Mouse (Mus musculus): ENCODE data around the gene Usp21. TPM values are rescaled to one million over a fixed set of nuclear protein-coding genes. Genes with fewer than 3 reads are reported as not detected.
A peak's percentile ranks its signal among the peaks of the same experiment; 100 is the strongest.

The Usp21 gene
- polyA plus RNA-seq, 1 experiment = 59.0 TPM

DNA sequence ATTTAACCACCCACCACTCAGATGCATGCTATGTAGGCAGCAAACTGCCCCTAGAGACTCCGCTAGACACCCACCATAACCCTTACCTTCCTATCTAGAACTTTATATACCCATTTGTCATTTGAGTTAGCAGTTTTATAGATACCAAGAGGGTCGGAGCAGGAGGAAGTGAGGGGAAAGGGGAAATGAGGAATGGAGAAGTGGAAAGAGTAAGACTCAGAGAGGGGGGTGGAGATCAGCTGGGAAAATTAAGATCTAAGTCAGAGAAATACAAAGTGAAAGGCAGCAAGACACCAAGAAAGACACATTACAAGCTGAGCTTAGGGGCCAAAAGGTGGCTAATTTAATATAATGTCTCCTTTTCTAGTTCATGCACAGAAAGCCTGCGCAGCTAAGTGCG is 53.3 kb downstream of the Usp21 start:
- no peak overlapping the region for H3K27ac ChIP-seq (ENCODE audit: insufficient read depth, low read length)
- H3K4me3 ChIP-seq (ENCODE audit: insufficient read depth, low read length) = no peak overlapping the region
- TF ChIP-seq CTCF (IDR thresholded peaks at IDR 0.05; ENCODE audit: borderline replicate concordance, insufficient read depth, low read length) (no peak), POLR2A (IDR thresholded peaks at IDR 0.05; ENCODE audit: low read depth, low read length) (no peak)
- H3K4me1 ChIP-seq (ENCODE audit: control insufficient read depth, insufficient read depth, low read length) = no peaks in the 10 kb centered on the region

DNA sequence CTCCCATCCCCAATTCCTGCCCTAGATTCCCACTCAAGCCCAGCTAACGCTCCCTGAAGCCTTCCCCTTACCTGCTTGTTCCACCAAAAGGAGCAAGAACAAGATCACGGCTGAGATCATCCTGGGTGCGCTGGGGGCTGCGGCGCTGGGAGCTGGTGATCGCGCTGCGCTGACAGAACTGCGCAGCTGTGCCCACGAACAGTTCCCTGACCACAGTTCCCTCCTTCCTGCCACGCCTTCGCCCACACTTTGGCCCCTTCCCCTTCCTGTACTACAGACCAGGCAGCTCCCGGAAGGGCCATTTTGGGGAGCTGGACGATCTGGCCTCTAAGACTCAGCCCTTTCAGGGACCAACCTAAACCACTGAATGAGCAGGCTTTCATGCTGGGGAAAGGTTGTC is 53.7 kb downstream of the Usp21 start, which contains the start of gene Fcer1g:
Gene Fcer1g, minus strand, starts transcription at position 240 of the 400 bp plus-strand sequence.
- TF ChIP-seq POLR2A (IDR thresholded peaks at IDR 0.05; ENCODE audit: low read depth, low read length) (no peak), CTCF (IDR thresholded peaks at IDR 0.05; ENCODE audit: borderline replicate concordance, insufficient read depth, low read length) (no peak)
- Histone ChIP-seq H3K4me3 (ENCODE audit: insufficient read depth, low read length) (no peak within 1 kb of the TSS), H3K4me1 (ENCODE audit: control insufficient read depth, insufficient read depth, low read length) (no peaks in the 10 kb centered on the region), H3K27ac (ENCODE audit: insufficient read depth, low read length) (0 out of 2 replicates have a peak within 1 kb of the TSS, but pooled peaks have one; percentile 31)

DNA sequence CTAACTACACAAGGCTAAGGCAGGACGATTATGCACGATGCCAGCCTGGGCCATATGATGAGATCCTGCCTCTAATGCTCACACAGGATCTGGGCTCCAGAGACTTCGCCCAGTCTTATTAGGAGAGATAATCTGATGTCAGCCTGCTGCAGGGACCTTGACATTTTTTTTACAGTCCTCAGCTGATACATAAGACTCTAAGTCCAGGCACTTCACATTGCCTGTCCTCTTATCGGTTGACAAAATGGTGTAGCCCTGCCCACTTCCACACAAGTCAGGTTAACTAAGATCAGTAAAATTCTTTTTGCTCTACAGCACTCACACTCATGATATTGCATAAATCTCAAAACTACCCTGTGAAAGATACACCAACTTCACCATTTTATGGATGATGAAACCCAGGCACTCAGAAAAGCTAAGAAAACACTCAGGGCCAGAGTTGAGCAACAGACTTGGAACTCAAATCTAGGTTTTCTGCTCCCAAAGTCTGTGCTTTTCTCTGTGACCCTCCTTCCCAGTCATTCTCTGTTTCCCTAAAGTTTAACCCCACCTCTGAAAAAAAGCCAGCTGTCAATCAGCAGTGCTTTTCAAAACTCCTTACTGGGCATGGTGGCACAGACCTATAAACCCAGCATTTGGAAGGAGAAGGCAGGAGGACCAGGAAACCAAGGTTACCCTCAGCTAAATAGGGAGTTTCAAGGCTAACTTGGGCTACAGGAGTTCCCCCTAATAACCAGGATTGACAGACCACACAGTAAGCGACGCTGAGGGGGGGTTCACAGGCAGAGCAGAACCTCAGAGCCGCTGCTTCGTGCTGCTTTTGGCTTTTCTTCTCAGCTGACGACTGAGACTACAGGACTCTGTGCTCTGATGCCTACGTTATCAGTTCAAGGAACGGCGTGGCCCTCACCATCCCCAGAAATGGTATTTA is 54.7 kb downstream of the Usp21 start:
- Histone ChIP-seq H3K4me3 (ENCODE audit: insufficient read depth, low read length) (no peak overlapping the region), H3K27ac (ENCODE audit: insufficient read depth, low read length) (0 out of 2 replicates have a peak overlapping the region, but pooled peaks have one; percentile 31), H3K4me1 (ENCODE audit: control insufficient read depth, insufficient read depth, low read length) (no peaks in the 10 kb centered on the region)
- TF ChIP-seq CTCF (IDR thresholded peaks at IDR 0.05; ENCODE audit: borderline replicate concordance, insufficient read depth, low read length) = no peak
- no peak for TF ChIP-seq POLR2A (IDR thresholded peaks at IDR 0.05; ENCODE audit: low read depth, low read length)

DNA sequence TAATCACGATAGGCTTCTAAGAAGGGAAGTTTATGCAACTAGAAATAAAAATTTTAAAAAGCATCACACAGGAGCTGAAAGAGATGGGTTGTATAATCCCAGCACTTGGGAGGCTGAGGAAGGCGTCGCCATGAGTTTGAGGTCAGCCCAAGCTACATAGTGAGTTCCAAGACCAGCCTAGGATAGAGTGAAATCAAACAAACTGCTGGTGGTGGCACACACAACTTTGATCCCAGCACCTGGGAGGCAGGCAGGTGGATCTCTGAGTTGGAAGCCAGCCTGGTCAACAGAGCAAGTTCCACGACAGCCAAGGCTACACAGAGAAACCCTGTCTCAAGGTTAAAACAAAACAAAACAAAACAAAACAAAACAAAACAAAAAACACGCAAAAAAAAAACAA is 55.4 kb downstream of the Usp21 start:
- TF ChIP-seq CTCF (IDR thresholded peaks at IDR 0.05; ENCODE audit: borderline replicate concordance, insufficient read depth, low read length) = no peak
- TF ChIP-seq POLR2A (IDR thresholded peaks at IDR 0.05; ENCODE audit: low read depth, low read length) = no peak
- Histone ChIP-seq H3K4me1 (ENCODE audit: control insufficient read depth, insufficient read depth, low read length) (no peaks in the 10 kb centered on the region), H3K4me3 (ENCODE audit: insufficient read depth, low read length) (no peak overlapping the region), H3K27ac (ENCODE audit: insufficient read depth, low read length) (no peak overlapping the region)

Other genes with a start within 250 kb of the Usp21 start
- 3.9 TPM in 1 of 2 replicates, not detected in the other for gene Fcgr3, start 223.1 kb downstream of the Usp21 start, polyA plus RNA-seq (2011; ENCODE audit: insufficient read length, low read depth, missing spikeins)
- 2.4 and 2.5 TPM in 2 replicates for gene Cfap126, start 174.1 kb downstream of the Usp21 start, polyA plus RNA-seq (2011; ENCODE audit: insufficient read length, low read depth, missing spikeins)
- 297 and 334 TPM in 2 replicates for gene Sdhc, start 137.4 kb downstream of the Usp21 start, polyA plus RNA-seq (2011; ENCODE audit: insufficient read length, low read depth, missing spikeins)
- 1.2 TPM in 1 of 2 replicates, not detected in the other for gene Mpz, start 137.3 kb downstream of the Usp21 start, polyA plus RNA-seq (2011; ENCODE audit: insufficient read length, low read depth, missing spikeins)
- 6.2 and 12.2 TPM in 2 replicates for gene Pcp4l1, start 91.7 kb downstream of the Usp21 start, polyA plus RNA-seq (2011; ENCODE audit: insufficient read length, low read depth, missing spikeins)
- gene Nr1i3, start 74.0 kb downstream of the Usp21 start, polyA plus RNA-seq (2011; ENCODE audit: insufficient read length, low read depth, missing spikeins) = not detected in 2 replicates
- 26.9 and 29.9 TPM in 2 replicates for gene Tomm40l, start 65.5 kb downstream of the Usp21 start, polyA plus RNA-seq (2011; ENCODE audit: insufficient read length, low read depth, missing spikeins)
- gene Apoa2, start 62.9 kb downstream of the Usp21 start, polyA plus RNA-seq (2011; ENCODE audit: insufficient read length, low read depth, missing spikeins) = 1.2 and 1.3 TPM in 2 replicates
- gene Fcer1g, start 53.6 kb downstream of the Usp21 start, polyA plus RNA-seq (2011; ENCODE audit: insufficient read length, low read depth, missing spikeins) = 1.6 and 7.1 TPM in 2 replicates
- 24.3 and 25.8 TPM in 2 replicates for gene Adamts4, start 37.6 kb downstream of the Usp21 start, polyA plus RNA-seq (2011; ENCODE audit: insufficient read length, low read depth, missing spikeins)
- gene Ndufs2, start 36.6 kb downstream of the Usp21 start, polyA plus RNA-seq (2011; ENCODE audit: insufficient read length, low read depth, missing spikeins) = 226 and 234 TPM in 2 replicates
- gene B4galt3, start 17.7 kb downstream of the Usp21 start, polyA plus RNA-seq (2011; ENCODE audit: insufficient read length, low read depth, missing spikeins) = 53.2 and 55.1 TPM in 2 replicates
- gene Ppox, start 6.8 kb downstream of the Usp21 start, polyA plus RNA-seq (2011; ENCODE audit: insufficient read length, low read depth, missing spikeins) = 23.9 and 24.3 TPM in 2 replicates
- gene Ufc1, start 7.0 kb upstream of the Usp21 start, polyA plus RNA-seq (2011; ENCODE audit: insufficient read length, low read depth, missing spikeins) = 77.8 and 81.9 TPM in 2 replicates
- 43.1 and 53.2 TPM in 2 replicates for gene Dedd, start 41.2 kb upstream of the Usp21 start, polyA plus RNA-seq (2011; ENCODE audit: insufficient read length, low read depth, missing spikeins)
- 33.6 and 36.9 TPM in 2 replicates for gene Nit1, start 57.7 kb upstream of the Usp21 start, polyA plus RNA-seq (2011; ENCODE audit: insufficient read length, low read depth, missing spikeins)
- 97.0 and 103 TPM in 2 replicates for gene Pfdn2, start 57.7 kb upstream of the Usp21 start, polyA plus RNA-seq (2011; ENCODE audit: insufficient read length, low read depth, missing spikeins)
- not detected in 2 replicates for gene Klhdc9, start 72.8 kb upstream of the Usp21 start, polyA plus RNA-seq (2011; ENCODE audit: insufficient read length, low read depth, missing spikeins)
- 0.15 TPM in 1 of 2 replicates, not detected in the other for gene Nectin4, start 82.1 kb upstream of the Usp21 start, polyA plus RNA-seq (2011; ENCODE audit: insufficient read length, low read depth, missing spikeins)
- gene Arhgap30, start 101.0 kb upstream of the Usp21 start, polyA plus RNA-seq (2011; ENCODE audit: insufficient read length, low read depth, missing spikeins) = 0.47 TPM in 1 of 2 replicates, not detected in the other
- 28.3 and 37.3 TPM in 2 replicates for gene Usf1, start 123.3 kb upstream of the Usp21 start, polyA plus RNA-seq (2011; ENCODE audit: insufficient read length, low read depth, missing spikeins)
- 1.9 TPM in 1 of 2 replicates, not detected in the other for gene Tstd1, start 130.9 kb upstream of the Usp21 start, polyA plus RNA-seq (2011; ENCODE audit: insufficient read length, low read depth, missing spikeins)
- 7.4 and 9.4 TPM in 2 replicates for gene F11r, start 149.5 kb upstream of the Usp21 start, polyA plus RNA-seq (2011; ENCODE audit: insufficient read length, low read depth, missing spikeins)
- 4.0 and 6.1 TPM in 2 replicates for gene Alyref2, start 215.5 kb upstream of the Usp21 start, polyA plus RNA-seq (2011; ENCODE audit: insufficient read length, low read depth, missing spikeins)
- gene Itln1, start 247.3 kb upstream of the Usp21 start, polyA plus RNA-seq (2011; ENCODE audit: insufficient read length, low read depth, missing spikeins) = not detected in 2 replicates

Data from embryonic fibroblast, embryonic 13.5 days (primary cell).